Mouse (Mus musculus) megakaryocyte-erythroid progenitor cell, adult 5-6 weeks (primary cell): ENCODE measurements around the gene Olfr403. TPM values are rescaled to one million over a fixed set of nuclear protein-coding genes. Genes with fewer than 3 reads are reported as not detected.
"Not testable (repeated sequence)": the region's sequence is repeated elsewhere in the genome, so short reads cannot be mapped to it uniquely, and the experiment has no call there.

ENCODE experiments used
- ATAC-seq: replicated peaks from 2 replicates; pipeline ENCODE4 v1.8.0; 2016; ENCODE audit warnings: mild to moderate bottlenecking, inconsistent platforms; ENCODE audit not compliant: severe bottlenecking, poor library complexity, low FRiP score, low TSS enrichment
- total RNA-seq, 2 experiments: library from RNA; stranded (forward) in 1 of 2; stranded (reverse) in 1 of 2; fragments of 200-1000, 215-1000 nt in 1 of 2; fragments of >200 nt in 1 of 2; fragmentation: Nextera tagmentation in 1 of 2; gene quantifications; 2 replicates each; pipeline ENCODE4 v1.2.3; 2014 to 2017

Gene Olfr403
- not detected in 2 replicates for total RNA-seq (2014; fragmentation: Nextera tagmentation)
- total RNA-seq (2017), result not detected in 2 replicates

- ATAC-seq, result no peak
Observed at GRCm38 (mm10) chr11:74185949-74186348, at the start of gene Olfr403. Gene Olfr403 (plus strand): TSS chr11:74186249.

DNA sequence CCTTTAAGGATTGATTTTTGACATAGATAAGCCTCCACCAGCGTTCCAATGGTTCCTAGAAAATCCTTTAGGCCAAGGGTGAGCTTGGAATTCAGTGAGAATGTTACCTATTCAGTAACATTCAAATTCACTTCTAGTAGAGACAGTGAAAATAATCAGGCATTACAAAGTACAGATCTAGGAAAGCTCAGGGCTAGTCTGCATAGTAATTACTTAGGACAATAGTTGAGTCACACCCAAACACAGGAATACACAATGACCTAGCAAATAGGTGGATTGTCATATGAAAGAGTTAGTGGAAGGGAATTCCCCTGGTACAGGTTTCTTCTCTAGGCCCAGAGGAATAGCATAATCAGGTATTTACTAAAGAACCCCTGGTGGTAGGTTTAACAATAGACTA lies 46.0 kb upstream of the Olfr403 start:
- not testable (repeated sequence) for ATAC-seq

DNA sequence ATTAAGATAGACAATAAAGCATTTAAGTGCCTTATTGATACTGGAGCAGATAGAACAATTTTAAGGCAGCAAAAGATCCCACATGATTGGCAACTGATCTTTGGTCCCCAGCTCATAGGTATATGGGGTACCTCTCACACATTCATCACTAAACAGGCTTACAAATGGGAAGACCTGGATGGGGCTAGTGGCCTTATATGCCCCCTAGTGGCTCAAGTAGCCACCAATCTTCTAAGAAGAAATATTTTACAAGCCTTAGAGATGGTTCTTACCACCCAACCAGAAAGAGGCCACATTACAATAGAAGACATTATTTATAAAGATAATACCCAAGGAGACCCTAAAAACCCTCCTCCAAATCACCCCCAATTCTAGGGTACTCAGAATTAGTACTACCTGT lies 40.2 kb upstream of the Olfr403 start:
- no peak for ATAC-seq

DNA sequence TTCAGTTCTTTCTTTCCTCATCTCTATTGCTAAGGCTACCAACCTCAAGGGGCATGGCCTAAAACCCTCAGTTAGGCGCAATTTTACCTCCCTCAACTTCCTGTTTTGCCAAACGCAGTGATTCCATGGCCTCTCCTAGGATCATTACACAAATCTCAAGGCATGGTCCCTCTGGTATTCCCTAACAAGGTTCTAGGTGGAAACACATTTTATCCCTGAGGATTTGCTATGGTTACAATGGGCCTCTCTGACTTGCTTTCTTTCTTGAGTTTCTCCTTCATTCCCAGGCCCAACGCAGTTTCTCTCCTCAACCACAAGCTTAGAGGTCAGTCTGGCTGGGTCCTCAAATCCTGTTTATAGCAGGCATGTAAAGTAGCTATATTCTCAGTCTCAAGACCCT lies 32.8 kb upstream of the Olfr403 start, which contains the start of gene Olfr402:
Gene Olfr402, plus strand, starts transcription at position 301 of the 400 bp plus-strand sequence.
- no peak for ATAC-seq

GRCm38 (mm10) chr11:74168771-74169170 lies 17.3 kb upstream of the Olfr403 start:
- no peak for ATAC-seq

- ATAC-seq, result no peak
Observed at GRCm38 (mm10) chr11:74183168-74183567, 2.9 kb upstream of the Olfr403 start.

- ATAC-seq, result no peak
Observed at GRCm38 (mm10) chr11:74183745-74184144, 2.3 kb upstream of the Olfr403 start.

- ATAC-seq, result no peak
Observed at GRCm38 (mm10) chr11:74211279-74211678, 25.2 kb downstream of the Olfr403 start, which contains the start of gene Olfr43. Gene Olfr43 (minus strand): TSS chr11:74211379.

GRCm38 (mm10) chr11:74241201-74241600 lies 55.2 kb downstream of the Olfr403 start:
- ATAC-seq, result no peak

Other genes with a start within 250 kb of the Olfr403 start
- gene Olfr23, start 249.6 kb upstream of the Olfr403 start, total RNA-seq (2014; fragmentation: Nextera tagmentation), result not detected in 2 replicates
- not detected in 2 replicates for gene Olfr23, start 249.6 kb upstream of the Olfr403 start, total RNA-seq (2017)
- not detected in 2 replicates for gene Olfr397, start 225.4 kb upstream of the Olfr403 start, total RNA-seq (2014; fragmentation: Nextera tagmentation)
- not detected in 2 replicates for gene Olfr397, start 225.4 kb upstream of the Olfr403 start, total RNA-seq (2017)
- not detected in 2 replicates for gene Olfr398, start 195.8 kb upstream of the Olfr403 start, total RNA-seq (2014; fragmentation: Nextera tagmentation)
- not detected in 2 replicates for gene Olfr398, start 195.8 kb upstream of the Olfr403 start, total RNA-seq (2017)
- gene Olfr139, start 129.7 kb upstream of the Olfr403 start, total RNA-seq (2014; fragmentation: Nextera tagmentation), result not detected in 2 replicates
- not detected in 2 replicates for gene Olfr139, start 129.7 kb upstream of the Olfr403 start, total RNA-seq (2017)
- gene Olfr399, start 129.6 kb upstream of the Olfr403 start, total RNA-seq (2014; fragmentation: Nextera tagmentation), result not detected in 2 replicates
- not detected in 2 replicates for gene Olfr399, start 129.6 kb upstream of the Olfr403 start, total RNA-seq (2017)
- not detected in 2 replicates for gene Zfp616, start 116.3 kb upstream of the Olfr403 start, total RNA-seq (2014; fragmentation: Nextera tagmentation)
- not detected in 2 replicates for gene Zfp616, start 116.3 kb upstream of the Olfr403 start, total RNA-seq (2017)
- gene Olfr401, start 72.5 kb upstream of the Olfr403 start, total RNA-seq (2014; fragmentation: Nextera tagmentation), result not detected in 2 replicates
- gene Olfr401, start 72.5 kb upstream of the Olfr403 start, total RNA-seq (2017), result not detected in 2 replicates
- not detected in 2 replicates for gene Olfr402, start 32.7 kb upstream of the Olfr403 start, total RNA-seq (2014; fragmentation: Nextera tagmentation)
- not detected in 2 replicates for gene Olfr402, start 32.7 kb upstream of the Olfr403 start, total RNA-seq (2017)
- gene Olfr43, start 25.1 kb downstream of the Olfr403 start, total RNA-seq (2014; fragmentation: Nextera tagmentation), result not detected in 2 replicates
- gene Olfr43, start 25.1 kb downstream of the Olfr403 start, total RNA-seq (2017), result not detected in 2 replicates
- gene Olfr406, start 73.6 kb downstream of the Olfr403 start, total RNA-seq (2014; fragmentation: Nextera tagmentation), result not detected in 2 replicates
- gene Olfr406, start 73.6 kb downstream of the Olfr403 start, total RNA-seq (2017), result not detected in 2 replicates
- not detected in 2 replicates for gene Olfr59, start 97.5 kb downstream of the Olfr403 start, total RNA-seq (2014; fragmentation: Nextera tagmentation)
- not detected in 2 replicates for gene Olfr59, start 97.5 kb downstream of the Olfr403 start, total RNA-seq (2017)
- not detected in 2 replicates for gene Olfr410, start 151.8 kb downstream of the Olfr403 start, total RNA-seq (2014; fragmentation: Nextera tagmentation)
- gene Olfr410, start 151.8 kb downstream of the Olfr403 start, total RNA-seq (2017), result not detected in 2 replicates
- gene Olfr411, start 166.4 kb downstream of the Olfr403 start, total RNA-seq (2014; fragmentation: Nextera tagmentation), result not detected in 2 replicates
- not detected in 2 replicates for gene Olfr411, start 166.4 kb downstream of the Olfr403 start, total RNA-seq (2017)
- not detected in 2 replicates for gene Olfr412, start 175.8 kb downstream of the Olfr403 start, total RNA-seq (2014; fragmentation: Nextera tagmentation)
- gene Olfr412, start 175.8 kb downstream of the Olfr403 start, total RNA-seq (2017), result not detected in 2 replicates